Mouse (Mus musculus) erythroid progenitor cell, adult 5-6 weeks (primary cell): ENCODE measurements around the gene Tmem43. TPM values are rescaled to one million over a fixed set of nuclear protein-coding genes. Genes with fewer than 3 reads are reported as not detected.
"Not testable (repeated sequence)": the region's sequence is repeated elsewhere in the genome, so short reads cannot be mapped to it uniquely, and the experiment has no call there.

Experiments
- ATAC-seq: replicated peaks from 2 replicates; pipeline ENCODE4 v1.8.0; 2016; ENCODE audit warnings: moderate number of reproducible peaks, mild to moderate bottlenecking, moderate TSS enrichment, inconsistent platforms; ENCODE audit not compliant: poor library complexity, low FRiP score, severe bottlenecking
- total RNA-seq, 2 experiments: library from RNA; stranded (forward) in 1 of 2; stranded (reverse) in 1 of 2; fragments of 150-400 nt in 1 of 2; fragments of 186-747, 209-891 nt in 1 of 2; gene quantifications; 2 replicates each; pipeline versions ENCODE4 v1.2.3 to v1.2.4; 2015 to 2017; ENCODE audit warnings: low replicate concordance in 2 of 2

Tmem43 gene
- total RNA-seq (2015; ENCODE audit: low replicate concordance) (6.7 and 6.8 TPM in 2 replicates), total RNA-seq (2017; ENCODE audit: low replicate concordance) (6.3 and 19.0 TPM in 2 replicates)

GRCm38 (mm10) chr6:91472868-91473804 lies at the start of gene Tmem43, which contains the start of gene Chchd4:
TSS of gene Tmem43 (plus strand) at chr6:91473703.
TSS of gene Chchd4 (minus strand) at chr6:91473546.
- ATAC-seq, result peak; percentile 87

GRCm38 (mm10) chr6:91424151-91424550 lies 49.4 kb upstream of the Tmem43 start:
- no peak for ATAC-seq

- ATAC-seq, result peak; percentile 93
Measured at GRCm38 (mm10) chr6:91440474-91441144, 32.9 kb upstream of the Tmem43 start.

GRCm38 (mm10) chr6:91441145-91441662 lies 32.3 kb upstream of the Tmem43 start:
- ATAC-seq, result peak; percentile 37

- no peak for ATAC-seq
Measured at GRCm38 (mm10) chr6:91445316-91445715, 28.2 kb upstream of the Tmem43 start.

GRCm38 (mm10) chr6:91449472-91450225 lies 23.9 kb upstream of the Tmem43 start:
- no peak for ATAC-seq

- ATAC-seq, result no peak
Measured at GRCm38 (mm10) chr6:91452056-91452455, 21.4 kb upstream of the Tmem43 start.

GRCm38 (mm10) chr6:91454546-91454945 lies 19.0 kb upstream of the Tmem43 start:
- ATAC-seq, result no peak

GRCm38 (mm10) chr6:91459471-91459870 lies 14.0 kb upstream of the Tmem43 start:
- 0 out of 2 replicates have a peak, but pooled peaks have one; percentile 19 for ATAC-seq

- no peak for ATAC-seq
Measured at GRCm38 (mm10) chr6:91465756-91466155, 7.7 kb upstream of the Tmem43 start.

- ATAC-seq, result no peak
Measured at GRCm38 (mm10) chr6:91467106-91467505, 6.4 kb upstream of the Tmem43 start.

GRCm38 (mm10) chr6:91470712-91471111 lies 2.8 kb upstream of the Tmem43 start:
- ATAC-seq, result no peak

GRCm38 (mm10) chr6:91471427-91471826 lies 2.1 kb upstream of the Tmem43 start:
- not testable (repeated sequence) for ATAC-seq

GRCm38 (mm10) chr6:91472319-91472718 lies 1.2 kb upstream of the Tmem43 start:
- ATAC-seq, result no peak

- peak; percentile 40 for ATAC-seq
Measured at GRCm38 (mm10) chr6:91473805-91474440, 420 bp downstream of the Tmem43 start.

- ATAC-seq, result no peak
Measured at GRCm38 (mm10) chr6:91474441-91475190, 1.1 kb downstream of the Tmem43 start.

GRCm38 (mm10) chr6:91476541-91476940 lies 3.0 kb downstream of the Tmem43 start:
- ATAC-seq, result no peak

- no peak for ATAC-seq
Measured at GRCm38 (mm10) chr6:91483371-91483770, 9.9 kb downstream of the Tmem43 start.
